Mouse (Mus musculus) lung, postnatal 0 days (tissue): ENCODE data around the gene Nsun2. TPM values are rescaled to one million over a fixed set of nuclear protein-coding genes. Genes with fewer than 3 reads are reported as not detected.
"Not testable (repeated sequence)": the region's sequence is repeated elsewhere in the genome, so short reads cannot be mapped to it uniquely, and the experiment has no call there.

ENCODE experiments used
- ATAC-seq: fragments of 200-750 bp; cut with Nextera tagmentation; 2 replicates; pipeline ENCODE4 v1.8.0; 2017; ENCODE audit warnings: moderate library complexity
- DNase-seq: peaks from one replicate; pipeline ENCODE4 v3.0.0-alpha.2; 2016; ENCODE audit warnings: low spot score
- H3K27ac ChIP-seq: fragments of 300-500 bp; sonication (generic); 2 replicates; pipeline ENCODE4 v1.5.1; 2014; ENCODE audit warnings: antibody characterized with exemption, mild to moderate bottlenecking, low read length, mixed read lengths
- H3K27me3 ChIP-seq: fragments of 300-500 bp; sonication (generic); replicated peaks from 2 replicates; pipeline ENCODE4 v1.6.1; 2014; ENCODE audit warnings: low read length, mixed read lengths; ENCODE audit not compliant: insufficient read depth
- H3K36me3 ChIP-seq: fragments of 300-500 bp; sonication (generic); 2 replicates; pipeline ENCODE4 v1.6.1; 2014; ENCODE audit warnings: low read length, mixed read lengths; ENCODE audit not compliant: insufficient read depth
- H3K4me1 ChIP-seq: fragments of 300-500 bp; sonication (generic); 2 replicates; pipeline ENCODE4 v1.6.1; 2014; ENCODE audit warnings: antibody characterized with exemption, low read depth, low read length, mixed read lengths; ENCODE audit not compliant: insufficient read depth
- H3K4me2 ChIP-seq: fragments of 300-500 bp; sonication (generic); replicated peaks from 2 replicates; pipeline ENCODE4 v1.6.1; 2014; ENCODE audit warnings: low read depth, mild to moderate bottlenecking, low read length, moderate library complexity, mixed read lengths
- H3K4me3 ChIP-seq: fragments of 300-500 bp; sonication (generic); 2 replicates; pipeline ENCODE4 v1.5.1; 2014; ENCODE audit warnings: low read depth, low read length
- H3K9ac ChIP-seq: fragments of 300-500 bp; sonication (generic); replicated peaks from 2 replicates; pipeline ENCODE4 v1.6.1; 2014; ENCODE audit warnings: low read depth, mild to moderate bottlenecking
- H3K9me3 ChIP-seq: fragments of 300-500 bp; sonication (generic); 2 replicates; pipeline ENCODE4 v1.6.1; 2016; ENCODE audit warnings: low read length, mixed read lengths
- CTCF ChIP-seq: IDR thresholded peaks from 2 replicates; pipeline ENCODE4 v1.5.1; 2016; ENCODE audit warnings: antibody characterized with exemption, mild to moderate bottlenecking
- EP300 ChIP-seq: IDR thresholded peaks from 2 replicates; pipeline ENCODE4 v1.6.1; 2016; ENCODE audit warnings: antibody characterized with exemption, mild to moderate bottlenecking, control low read depth
- WGBS: fragments of 180-500 bp; shearing (Covaris S2); extraction: QIAGEN DNeasy Blood & Tissue Kit; methylation state at CpG from one replicate; pipeline ENCODE4 v1.1.7; 2014; 5-methylcytosine and 5-hydroxymethylcytosine counted together
- polyA plus RNA-seq: library from polyadenylated mRNA; unstranded; fragments of >200 nt; fragmentation: Nextera tagmentation; extraction: Ambion mirVana; gene quantifications from 2 replicates; pipeline ENCODE4 v1.2.1, GENCODE M21; 2015

Gene Nsun2
- polyA plus RNA-seq, 1 experiment from 2014 or later, result 34.7 TPM

- no peak for TF ChIP-seq CTCF
- TF ChIP-seq EP300, result no peak
- Histone ChIP-seq H3K4me1 (no peaks in the 10 kb centered on the region), H3K9ac (no peak overlapping the region), H3K36me3 (no peaks in the 10 kb centered on the region), H3K27me3 (no peaks in the 10 kb centered on the region), H3K27ac (no peak overlapping the region), H3K4me3 (no peak overlapping the region), H3K9me3 (no peaks in the 10 kb centered on the region), H3K4me2 (no peak overlapping the region)
- 90% methylated on average over 6 of the region's 6 CpGs for WGBS
- DNase-seq (no peak), ATAC-seq (no peak)
Observed at GRCm38 (mm10) chr13:69595911-69596310, 62.4 kb downstream of the Nsun2 start.

- WGBS, result 95% methylated on average over 2 of the region's 2 CpGs
- no peak overlapping the region for H3K4me2 ChIP-seq
- DNase-seq, result no peak
Observed at GRCm38 (mm10) chr13:69596515-69596914, 63.0 kb downstream of the Nsun2 start.

GRCm38 (mm10) chr13:69598867-69599266 lies 65.3 kb downstream of the Nsun2 start:
- no peaks in the 10 kb centered on the region for H3K27me3 ChIP-seq
- 56% methylated on average over 10 of the region's 10 CpGs for WGBS
- no peak for TF ChIP-seq CTCF
- no peak for TF ChIP-seq EP300

More at GRCm38 (mm10) chr13:69596515-69596914, 63.0 kb downstream of the Nsun2 start:
- no peaks in the 10 kb centered on the region for H3K4me1 ChIP-seq
- H3K4me3 ChIP-seq, result no peak overlapping the region
- H3K9me3 ChIP-seq, result no peaks in the 10 kb centered on the region
- ATAC-seq, result no peak
- H3K27me3 ChIP-seq, result no peaks in the 10 kb centered on the region
- no peak overlapping the region for H3K9ac ChIP-seq
- H3K36me3 ChIP-seq, result no peaks in the 10 kb centered on the region
- TF ChIP-seq EP300, result no peak
- no peak for TF ChIP-seq CTCF
- no peak overlapping the region for H3K27ac ChIP-seq

GRCm38 (mm10) chr13:69600863-69601262 lies 67.3 kb downstream of the Nsun2 start:
- not testable (repeated sequence) for ATAC-seq, H3K27ac ChIP-seq, H3K4me1 ChIP-seq, H3K27me3 ChIP-seq, H3K4me2 ChIP-seq, DNase-seq, H3K9me3 ChIP-seq, H3K9ac ChIP-seq, H3K36me3 ChIP-seq, H3K4me3 ChIP-seq
- WGBS, result 90% methylated on average over 5 of the region's 5 CpGs

More at GRCm38 (mm10) chr13:69598867-69599266, 65.3 kb downstream of the Nsun2 start:
- H3K4me2 ChIP-seq, result no peak overlapping the region
- ATAC-seq, result peak; percentile 62; the same call in 1 of the 2 replicates
- no peak overlapping the region for H3K4me3 ChIP-seq
- H3K27ac ChIP-seq, result no peak overlapping the region
- no peaks in the 10 kb centered on the region for H3K9me3 ChIP-seq
- no peak for DNase-seq
- no peaks in the 10 kb centered on the region for H3K36me3 ChIP-seq
- no peak overlapping the region for H3K9ac ChIP-seq
- no peaks in the 10 kb centered on the region for H3K4me1 ChIP-seq

- H3K4me2 ChIP-seq, result no peak overlapping the region
- H3K9ac ChIP-seq, result no peak overlapping the region
- H3K27ac ChIP-seq, result no peak overlapping the region
- TF ChIP-seq EP300 (no peak), CTCF (no peak)
- ATAC-seq (no peak), DNase-seq (no peak)
- WGBS, result 78% methylated on average over 5 of the region's 5 CpGs
- no peaks in the 10 kb centered on the region for H3K36me3 ChIP-seq
- H3K9me3 ChIP-seq, result no peaks in the 10 kb centered on the region
- no peaks in the 10 kb centered on the region for H3K27me3 ChIP-seq
- no peaks in the 10 kb centered on the region for H3K4me1 ChIP-seq
- H3K4me3 ChIP-seq, result no peak overlapping the region
Observed at GRCm38 (mm10) chr13:69601321-69601720, 67.8 kb downstream of the Nsun2 start.

GRCm38 (mm10) chr13:69604670-69605069 lies 71.1 kb downstream of the Nsun2 start:
- H3K9me3 ChIP-seq, result no peaks in the 10 kb centered on the region
- DNase-seq (no peak), ATAC-seq (no peak)
- H3K27ac ChIP-seq, result no peak overlapping the region
- no peak overlapping the region for H3K4me3 ChIP-seq
- H3K27me3 ChIP-seq, result no peaks in the 10 kb centered on the region
- 64% methylated on average over 1 of the region's 1 CpGs for WGBS
- no peaks in the 10 kb centered on the region for H3K4me1 ChIP-seq
- no peak overlapping the region for H3K4me2 ChIP-seq
- no peak overlapping the region for H3K9ac ChIP-seq
- no peak for TF ChIP-seq CTCF
- TF ChIP-seq EP300, result no peak
- no peaks in the 10 kb centered on the region for H3K36me3 ChIP-seq

GRCm38 (mm10) chr13:69608734-69609133 lies 75.2 kb downstream of the Nsun2 start:
- H3K9me3 ChIP-seq, result no peaks in the 10 kb centered on the region
- H3K27me3 ChIP-seq, result no peaks in the 10 kb centered on the region
- TF ChIP-seq EP300 (no peak), CTCF (no peak)
- H3K27ac ChIP-seq, result no peak overlapping the region
- no peak overlapping the region for H3K9ac ChIP-seq
- no peak overlapping the region for H3K4me3 ChIP-seq
- 48% methylated on average over 8 of the region's 8 CpGs for WGBS
- H3K36me3 ChIP-seq, result no peaks in the 10 kb centered on the region
- DNase-seq (no peak), ATAC-seq (no peak)
- H3K4me1 ChIP-seq, result no peaks in the 10 kb centered on the region
- H3K4me2 ChIP-seq, result no peak overlapping the region
